Mouse (Mus musculus) liver, postnatal 0 days (tissue): ENCODE results near the gene Chaf1b. TPM values are rescaled to one million over a fixed set of nuclear protein-coding genes. Genes with fewer than 3 reads are reported as not detected.

Source experiments
- ATAC-seq: fragments of 200-750 bp; cut with Nextera tagmentation; 2 replicates; pipeline ENCODE4 v1.8.0; 2017; ENCODE audit warnings: mild to moderate bottlenecking, moderate library complexity
- DNase-seq: peaks from one replicate; pipeline ENCODE4 v3.0.0-alpha.2; 2016
- H3K27ac ChIP-seq: fragments of 300-500 bp; sonication (generic); 2 replicates; pipeline ENCODE4 v1.5.1; 2014; ENCODE audit warnings: antibody characterized with exemption, moderate library complexity, mild to moderate bottlenecking, low read depth
- H3K27me3 ChIP-seq: fragments of 300-500 bp; sonication (generic); 2 replicates; pipeline ENCODE4 v1.6.1; 2014; ENCODE audit warnings: low read length, control low read depth, mixed read lengths; ENCODE audit not compliant: insufficient read depth
- H3K36me3 ChIP-seq: fragments of 300-500 bp; sonication (generic); replicated peaks from 2 replicates; pipeline ENCODE4 v1.6.1; 2014; ENCODE audit warnings: mild to moderate bottlenecking, control low read depth, low read length, moderate library complexity, mixed read lengths; ENCODE audit not compliant: insufficient read depth
- H3K4me1 ChIP-seq: fragments of 300-500 bp; sonication (generic); 2 replicates; pipeline ENCODE4 v1.6.1; 2014; ENCODE audit warnings: antibody characterized with exemption, mild to moderate bottlenecking, control low read depth; ENCODE audit not compliant: insufficient read depth
- H3K4me2 ChIP-seq: fragments of 300-500 bp; sonication (generic); 2 replicates; pipeline ENCODE4 v1.6.1; 2014; ENCODE audit warnings: low read depth, mild to moderate bottlenecking, low read length, moderate library complexity, mixed read lengths
- H3K4me3 ChIP-seq: fragments of 300-500 bp; sonication (generic); 2 replicates; pipeline ENCODE4 v1.5.1; 2014; ENCODE audit warnings: low read depth, low read length
- H3K9ac ChIP-seq: fragments of 300-500 bp; sonication (generic); replicated peaks from 2 replicates; pipeline ENCODE4 v1.6.1; 2014; ENCODE audit warnings: mild to moderate bottlenecking, moderate library complexity
- H3K9me3 ChIP-seq: fragments of 300-500 bp; sonication (generic); 2 replicates; pipeline ENCODE4 v1.6.1; 2016; ENCODE audit warnings: mild to moderate bottlenecking, control low read depth, low read length, mixed read lengths
- CTCF ChIP-seq: sonication (generic); IDR thresholded peaks from 2 replicates; pipeline ENCODE4 v1.5.1; 2016; ENCODE audit warnings: antibody characterized with exemption, low read depth
- EP300 ChIP-seq: IDR thresholded peaks from 2 replicates; pipeline ENCODE4 v1.6.1; 2016; ENCODE audit warnings: antibody characterized with exemption, low read depth, mild to moderate bottlenecking
- WGBS: fragments of 180-500 bp; shearing (Covaris S2); extraction: QIAGEN DNeasy Blood & Tissue Kit; methylation state at CpG from one replicate; pipeline ENCODE4 v1.1.7; 2014; ENCODE audit not compliant: insufficient replicate concordance; 5-methylcytosine and 5-hydroxymethylcytosine counted together
- polyA plus RNA-seq: library from polyadenylated mRNA; unstranded; fragments of >200 nt; fragmentation: Nextera tagmentation; extraction: Ambion mirVana; gene quantifications from 2 replicates; pipeline ENCODE4 v1.2.1, GENCODE M21; 2015

The Chaf1b gene
- polyA plus RNA-seq = 17.2 and 18.9 TPM in 2 replicates

GRCm38 (mm10) chr16:93883423-93884085, at the start of gene Chaf1b:
Gene Chaf1b, plus strand, starts transcription at chr16:93883901.
- DNase-seq (peak; percentile 99), ATAC-seq (peak; percentile 96)
- TF ChIP-seq CTCF (peak; percentile 18; the same call in 1 of the 2 replicates), EP300 (no peak)
- Histone ChIP-seq H3K9me3 (no peaks in the 10 kb centered on the region), H3K4me3 (peak within 1 kb of the TSS; percentile 93), H3K27me3 (no peaks in the 10 kb centered on the region), H3K27ac (peak within 1 kb of the TSS; percentile 30; the same call in 1 of the 2 replicates), H3K36me3 (peaks cover 14% of the 10 kb centered on the region), H3K9ac (peak within 1 kb of the TSS; percentile 87), H3K4me2 (peak within 1 kb of the TSS; percentile 96), H3K4me1 (peaks cover 12% of the 10 kb centered on the region)
- WGBS = under 1% methylated on average over 54 of the region's 54 CpGs

- Histone ChIP-seq H3K27ac (0 out of 2 replicates have a peak overlapping the region, but pooled peaks have one; percentile 11), H3K9ac (no peak overlapping the region), H3K4me2 (peak overlapping the region; percentile 86; the same call in 1 of the 2 replicates), H3K27me3 (no peaks in the 10 kb centered on the region), H3K4me3 (no peak overlapping the region), H3K36me3 (no peaks in the 10 kb centered on the region), H3K4me1 (peaks cover 33% of the 10 kb centered on the region), H3K9me3 (no peaks in the 10 kb centered on the region)
- no peak for ATAC-seq
- 73% methylated on average over 2 of the region's 2 CpGs for WGBS
- no peak for TF ChIP-seq EP300
- no peak for TF ChIP-seq CTCF
- DNase-seq = no peak
Observed at GRCm38 (mm10) chr16:93834076-93834475, 49.6 kb upstream of the Chaf1b start.

DNA sequence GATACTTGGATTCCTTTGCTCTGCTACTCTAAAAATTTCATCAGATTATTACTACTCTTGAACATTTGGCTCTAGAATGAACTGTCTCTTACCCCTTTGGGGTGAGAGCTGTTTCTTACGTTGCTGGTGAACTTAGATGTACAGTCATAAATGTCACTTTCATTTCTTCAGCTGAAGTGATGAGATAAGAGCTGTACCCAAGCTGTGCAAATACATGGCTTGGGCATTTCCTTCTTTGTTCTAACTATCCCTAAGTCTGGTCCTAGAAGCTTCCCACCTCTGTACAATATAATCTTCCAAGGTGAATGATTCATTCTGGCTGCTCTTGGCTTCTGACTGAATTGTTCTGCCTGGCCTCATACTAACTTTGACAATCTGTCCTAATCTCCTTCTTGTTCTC, 44.7 kb upstream of the Chaf1b start:
- peaks cover 4% of the 10 kb centered on the region; the same call in 1 of the 2 replicates for H3K36me3 ChIP-seq
- no peaks in the 10 kb centered on the region for H3K9me3 ChIP-seq
- H3K4me1 ChIP-seq = peaks cover 24% of the 10 kb centered on the region
- no peak overlapping the region for H3K4me2 ChIP-seq
- no peak overlapping the region for H3K27ac ChIP-seq
- no peak for DNase-seq
- H3K27me3 ChIP-seq = no peaks in the 10 kb centered on the region
- H3K4me3 ChIP-seq = no peak overlapping the region
- no peak for TF ChIP-seq CTCF
- no peak for TF ChIP-seq EP300
- ATAC-seq = no peak
- no peak overlapping the region for H3K9ac ChIP-seq
- WGBS = 79% methylated on average over 1 of the region's 1 CpGs

GRCm38 (mm10) chr16:93850527-93850926, 33.2 kb upstream of the Chaf1b start:
- Histone ChIP-seq H3K4me2 (no peak overlapping the region), H3K9ac (no peak overlapping the region), H3K36me3 (peaks cover 79% of the 10 kb centered on the region), H3K4me1 (no peaks in the 10 kb centered on the region), H3K27ac (no peak overlapping the region), H3K4me3 (no peak overlapping the region), H3K27me3 (no peaks in the 10 kb centered on the region), H3K9me3 (no peaks in the 10 kb centered on the region)
- 91% methylated on average over 3 of the region's 3 CpGs for WGBS
- ATAC-seq (no peak), DNase-seq (no peak)
- TF ChIP-seq CTCF (no peak), EP300 (no peak)

- no peak overlapping the region for H3K4me2 ChIP-seq
- no peaks in the 10 kb centered on the region for H3K4me1 ChIP-seq
- H3K9me3 ChIP-seq = no peaks in the 10 kb centered on the region
- no peak for ATAC-seq
- TF ChIP-seq EP300 (no peak), CTCF (no peak)
- DNase-seq = no peak
- 74% methylated on average over 4 of the region's 4 CpGs for WGBS
- no peak overlapping the region for H3K4me3 ChIP-seq
- H3K27me3 ChIP-seq = no peaks in the 10 kb centered on the region
- H3K36me3 ChIP-seq = peaks cover 85% of the 10 kb centered on the region
- H3K9ac ChIP-seq = no peak overlapping the region
- H3K27ac ChIP-seq = no peak overlapping the region
Observed at GRCm38 (mm10) chr16:93859967-93860366, 23.7 kb upstream of the Chaf1b start.

GRCm38 (mm10) chr16:93860686-93861085, 23.0 kb upstream of the Chaf1b start:
- no peaks in the 10 kb centered on the region for H3K4me1 ChIP-seq
- H3K36me3 ChIP-seq = peaks cover 86% of the 10 kb centered on the region
- no peaks in the 10 kb centered on the region for H3K27me3 ChIP-seq
- TF ChIP-seq CTCF (no peak), EP300 (no peak)
- H3K4me3 ChIP-seq = no peak overlapping the region
- no peak overlapping the region for H3K4me2 ChIP-seq
- H3K9me3 ChIP-seq = no peaks in the 10 kb centered on the region
- ATAC-seq (no peak), DNase-seq (no peak)
- peak overlapping the region; percentile 29; the same call in 1 of the 2 replicates for H3K27ac ChIP-seq
- no peak overlapping the region; the same call in 1 of the 2 replicates for H3K9ac ChIP-seq

GRCm38 (mm10) chr16:93874841-93875240, 8.9 kb upstream of the Chaf1b start:
- H3K4me2 ChIP-seq = no peak overlapping the region
- H3K9ac ChIP-seq = no peak overlapping the region
- ATAC-seq = peak; percentile 76
- TF ChIP-seq CTCF (no peak), EP300 (no peak)
- H3K27ac ChIP-seq = no peak overlapping the region
- peaks cover 69% of the 10 kb centered on the region for H3K36me3 ChIP-seq
- WGBS = 80% methylated on average over 13 of the region's 13 CpGs
- DNase-seq = no peak
- H3K9me3 ChIP-seq = no peaks in the 10 kb centered on the region
- H3K4me3 ChIP-seq = no peak overlapping the region
- 0 out of 2 replicates have a peak, but pooled peaks cover 2% of the 10 kb centered on the region for H3K4me1 ChIP-seq
- no peaks in the 10 kb centered on the region for H3K27me3 ChIP-seq
